Mouse (Mus musculus) right cerebral cortex, adult 2 months (tissue): ENCODE measurements at regions not wholly inside any gene's neighbourhood (a gene's known extent, or its start where the extent isn't known, plus 50 kb on each side); places are given as distances from the start of the nearest gene placed in this dataset.
A peak's percentile ranks its signal among the peaks of the same experiment; 100 is the strongest.
"Not testable (repeated sequence)": the region's sequence is repeated elsewhere in the genome, so short reads cannot be mapped to it uniquely, and the experiment has no call there.

ENCODE experiments used
- DNase-seq, 2 experiments: peaks; one replicate each; pipeline ENCODE4 v3.0.0; 2021 to 2022; ENCODE audit warnings: low spot score in 2 of 2

- DNase-seq: no peak
Observed at GRCm38 (mm10) chr3:84390769-84391168, 84.1 kb upstream of the Trim2 start.

- no peak for DNase-seq
Observed at GRCm38 (mm10) chr3:84388486-84388885, 81.8 kb upstream of the Trim2 start.

DNA sequence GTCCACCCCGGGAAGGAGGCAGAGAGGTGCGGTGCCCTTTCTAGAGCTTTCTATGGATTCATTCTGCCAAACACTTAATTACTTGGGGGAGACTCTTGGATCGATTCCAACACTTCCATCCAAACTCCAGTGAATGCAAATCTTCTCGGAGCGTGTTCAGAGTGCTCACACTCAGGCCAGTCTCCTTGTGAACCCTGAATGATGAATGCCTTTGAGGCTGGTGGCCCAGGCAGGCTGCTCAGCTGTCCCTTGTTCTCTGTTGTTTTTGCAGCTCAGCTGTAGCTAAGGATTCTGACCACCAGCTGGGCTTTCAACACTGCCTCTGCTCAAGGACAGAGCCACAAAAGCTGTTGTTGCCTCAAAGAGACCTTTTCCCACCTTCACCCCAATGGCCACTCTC is 79.0 kb upstream of the Trim2 start:
- DNase-seq: no peak

DNA sequence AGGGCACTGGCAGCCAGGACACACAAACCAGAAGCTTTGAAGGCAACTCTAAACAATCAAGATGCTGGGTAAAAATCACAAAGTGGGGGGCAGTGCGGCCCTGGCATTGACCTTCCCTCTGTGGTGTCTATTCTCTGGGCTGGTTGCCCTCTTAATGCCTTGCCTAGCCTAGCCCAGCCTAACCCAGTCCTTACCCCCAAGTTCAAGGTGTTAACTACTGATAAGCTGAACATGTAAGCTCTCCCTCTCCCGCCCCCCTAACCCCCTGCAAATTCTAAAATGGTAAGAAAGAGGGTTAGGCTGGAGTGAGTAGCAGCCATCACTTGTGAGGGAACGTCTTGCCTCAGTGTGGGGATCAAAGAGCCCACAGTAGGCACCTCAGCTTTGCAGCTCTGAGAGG is 76.9 kb upstream of the Trim2 start:
- no peak for DNase-seq

DNA sequence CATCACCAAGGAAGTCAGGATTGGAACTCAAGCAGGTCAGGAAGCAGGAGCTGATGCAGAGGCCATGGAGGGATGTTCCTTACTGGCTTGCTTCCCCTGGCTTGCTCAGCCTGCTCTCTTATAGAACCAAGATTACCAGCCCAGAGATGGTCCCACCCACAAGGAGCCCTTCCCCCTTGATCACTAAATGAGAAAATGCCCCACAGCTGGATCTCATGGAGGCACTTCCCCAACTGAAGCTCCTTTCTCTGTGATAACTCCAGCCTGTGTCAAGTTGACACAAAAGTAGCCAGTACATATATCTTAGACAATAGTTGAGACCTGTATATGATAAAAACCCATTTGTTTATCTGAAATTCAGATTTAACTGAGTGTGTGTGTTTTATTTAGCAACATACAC is 76.4 kb upstream of the Trim2 start:
- not testable (repeated sequence) for DNase-seq

DNA sequence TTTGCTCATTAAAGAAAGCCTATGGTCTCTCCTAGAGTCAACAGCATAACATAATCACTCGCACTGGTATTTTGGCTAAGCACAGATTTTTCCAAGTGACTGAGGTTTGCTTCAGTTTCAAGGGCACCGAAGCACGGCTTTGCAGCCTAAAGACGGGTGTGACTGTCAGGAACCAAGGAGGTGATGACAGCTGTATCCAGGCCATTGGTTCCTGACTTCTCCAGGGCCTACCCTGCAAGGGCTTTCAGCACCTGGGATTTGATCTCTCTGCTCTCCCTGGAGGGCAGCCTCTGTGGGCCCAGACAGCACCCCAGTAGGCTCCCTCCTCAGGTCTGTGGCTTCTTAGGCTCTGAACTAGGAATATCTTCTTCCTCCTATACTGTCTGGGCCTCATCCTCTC is 75.3 kb upstream of the Trim2 start:
- DNase-seq: no peak

DNA sequence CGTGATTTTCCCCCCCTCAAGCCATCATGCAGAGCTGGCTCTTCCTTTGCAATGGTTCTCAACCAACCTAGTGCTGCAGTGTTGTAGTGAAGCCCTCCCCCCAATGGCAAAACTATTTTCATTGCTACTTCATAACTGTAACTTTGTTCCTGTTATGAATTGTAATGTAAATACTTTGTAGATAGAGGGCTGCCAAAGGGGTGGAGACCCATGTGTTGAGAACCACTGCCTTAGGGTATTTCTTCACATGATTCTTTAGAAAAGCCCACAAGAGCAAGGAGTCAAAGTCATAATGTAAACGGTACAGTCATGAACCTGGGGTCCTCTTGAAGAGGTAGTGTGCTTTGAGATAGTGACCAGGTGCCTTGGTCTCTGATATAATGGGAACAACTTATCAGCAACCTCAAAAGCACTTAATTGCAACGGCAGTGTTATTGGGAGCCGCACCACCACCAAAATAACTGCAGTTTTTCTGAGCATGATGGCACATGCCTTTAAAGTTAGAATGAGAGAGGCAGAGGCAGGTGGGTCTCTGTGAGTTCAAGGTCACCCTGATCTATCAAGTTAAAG is 72.4 kb upstream of the Trim2 start:
- no peak for DNase-seq

DNA sequence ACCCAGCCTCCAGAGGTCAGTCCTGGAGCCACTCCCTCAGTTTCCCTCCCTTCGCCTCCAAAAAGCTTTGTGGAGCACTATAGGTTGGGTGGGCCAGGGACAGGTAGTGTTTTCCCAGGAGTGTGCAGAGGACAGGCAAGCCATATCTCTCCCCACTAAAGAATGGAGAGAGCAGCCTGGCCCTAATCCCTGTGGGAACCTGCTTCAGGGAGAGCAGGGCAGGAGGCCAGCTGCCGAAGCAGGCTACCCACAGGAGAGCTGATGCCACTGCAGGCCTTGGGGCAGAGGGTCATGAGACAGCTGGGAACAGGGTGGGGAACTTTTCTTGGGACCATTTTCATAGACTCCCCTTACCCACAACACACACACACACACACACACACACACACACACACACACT is 69.8 kb upstream of the Trim2 start:
- no peak for DNase-seq

GRCm38 (mm10) chr3:84375832-84376231 is 69.2 kb upstream of the Trim2 start:
- DNase-seq: peak in 1 of 2 experiments; percentile 7

GRCm38 (mm10) chr3:84371842-84372241 is 65.2 kb upstream of the Trim2 start:
- DNase-seq: no peak

- no peak for DNase-seq
Observed at GRCm38 (mm10) chr3:84367145-84367740, 60.6 kb upstream of the Trim2 start.

DNA sequence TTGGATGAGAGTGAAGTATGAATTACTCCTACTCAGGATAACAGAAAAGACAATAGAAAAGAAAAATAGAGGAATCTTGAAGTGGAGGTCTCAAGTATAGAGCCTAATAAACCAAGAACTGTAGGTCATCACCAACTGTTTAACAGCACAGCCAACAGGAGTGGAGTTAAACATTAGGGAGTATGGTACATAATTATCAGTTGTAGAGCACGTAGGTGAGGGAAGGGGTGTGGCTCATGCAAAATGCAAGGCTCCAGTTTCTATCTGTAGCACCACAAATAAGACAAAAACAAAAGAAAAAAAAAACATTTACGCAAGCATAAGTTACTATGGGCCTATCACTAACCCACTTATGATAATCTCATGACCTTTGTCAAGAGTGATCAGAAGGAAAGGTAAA is 52.0 kb upstream of the Trim2 start:
- no peak for DNase-seq

DNA sequence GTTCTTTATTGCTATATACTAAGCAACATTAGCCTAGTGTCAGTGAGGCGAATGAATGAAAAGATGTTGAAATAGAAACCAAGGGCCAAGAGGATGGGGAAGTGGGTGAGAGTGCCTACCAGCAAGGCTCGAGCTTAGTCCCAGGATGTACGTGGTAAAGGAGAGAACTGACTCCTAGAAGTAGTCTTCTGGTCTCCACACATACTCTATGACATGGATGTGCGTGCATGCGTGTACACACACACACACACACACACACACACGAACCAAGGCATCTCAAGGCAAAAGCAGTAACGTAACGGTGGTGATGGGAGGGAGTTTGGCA is 50.0 kb upstream of the Trim2 start:
- no peak for DNase-seq
